Mouse (Mus musculus): ENCODE results near the gene Cfap36. TPM values are rescaled to one million over a fixed set of nuclear protein-coding genes. Genes with fewer than 3 reads are reported as not detected.

Gene Cfap36
- 17.6 TPM for polyA plus RNA-seq (2012; fragmentation: generic; extraction: Trizol)

DNA sequence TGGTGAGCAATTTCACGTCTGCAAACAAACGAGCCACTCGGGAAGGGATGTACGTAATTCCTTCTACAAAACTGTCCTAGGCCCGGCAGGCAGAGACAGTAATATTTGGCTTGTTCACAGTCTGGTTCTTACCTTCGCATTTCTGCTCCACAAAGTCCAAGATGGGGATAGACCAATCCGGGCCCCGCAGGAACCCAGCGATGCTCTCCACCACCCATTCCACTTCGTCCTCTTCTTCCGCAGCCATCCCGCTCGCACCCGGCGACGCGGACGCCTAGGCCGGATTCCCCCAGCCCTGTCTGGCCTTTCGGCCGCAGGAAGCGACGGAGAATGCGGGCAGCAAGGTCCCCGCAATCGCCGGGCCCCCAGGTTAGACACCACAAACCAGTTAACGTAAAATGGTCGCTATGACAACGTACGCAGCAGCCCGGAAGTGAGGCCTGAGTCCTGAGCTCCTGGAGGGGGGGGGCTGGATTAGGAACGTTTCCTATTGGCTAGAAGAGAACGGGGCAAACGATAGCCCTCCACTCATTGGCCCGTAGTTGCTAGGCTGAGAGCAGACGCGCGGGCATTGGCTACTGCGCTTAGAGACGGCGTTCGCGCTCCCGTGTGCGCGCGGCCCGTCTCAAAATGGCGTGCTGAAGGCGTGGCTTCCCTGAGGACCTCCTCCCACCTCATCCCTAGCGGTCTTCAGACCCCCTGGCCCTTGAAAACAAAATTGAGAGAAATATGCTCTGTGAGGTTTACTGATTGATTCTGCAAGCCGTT, at the start of gene Cfap36:
TSS of gene Cfap36 (minus strand) at position 527 of the 768 bp plus-strand sequence.
- Histone ChIP-seq H3K36me3 (ENCODE audit: control insufficient read depth, insufficient read depth) (no peaks in the 10 kb centered on the region), H3K4me3 (peak within 1 kb of the TSS; percentile 67), H3ac (ENCODE audit: control insufficient read depth, insufficient read length) (no peak within 1 kb of the TSS), H3K4me2 (ENCODE audit: low read depth) (peak within 1 kb of the TSS; percentile 96), H3K79me2 (ENCODE audit: control insufficient read depth, insufficient read depth) (peaks cover 8% of the 10 kb centered on the region), H3K27me3 (ENCODE audit: control insufficient read depth, insufficient read depth, insufficient read length) (no peaks in the 10 kb centered on the region)
- TF ChIP-seq TCF12 (IDR thresholded peaks at IDR 0.05; ENCODE audit: insufficient read depth, poor library complexity, severe bottlenecking): no peak
- no peak for TF ChIP-seq TCF3 (IDR thresholded peaks at IDR 0.05; ENCODE audit: insufficient read length, low read depth)
- TF ChIP-seq POLR2A (IDR thresholded peaks at IDR 0.05; ENCODE audit: insufficient read length, low read depth): peak; percentile 46
- TF ChIP-seq POLR2AphosphoS2 (IDR thresholded peaks at IDR 0.05; ENCODE audit: insufficient read length, low read depth): peak; percentile 43

DNA sequence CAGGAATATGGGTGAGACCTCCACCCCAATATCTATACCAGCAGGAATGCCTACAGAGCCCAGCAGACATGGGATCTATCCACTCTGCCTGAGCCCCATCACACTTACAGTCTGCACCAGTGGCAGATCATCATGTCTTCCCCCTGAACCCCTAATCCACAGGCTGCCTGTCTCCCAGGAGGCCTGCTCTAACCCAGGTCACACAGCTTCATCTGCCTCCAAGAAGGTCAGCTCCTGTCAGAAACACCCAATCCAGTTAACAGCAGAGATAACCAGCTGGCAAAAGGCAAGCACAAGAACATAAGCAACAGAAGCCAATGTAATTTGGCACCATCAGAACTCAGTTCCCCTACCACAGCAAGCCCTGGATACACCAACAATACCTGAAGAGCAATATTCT, 40.1 kb upstream of the Cfap36 start:
- H3K27me3 ChIP-seq (ENCODE audit: control insufficient read depth, insufficient read depth, insufficient read length): no peaks in the 10 kb centered on the region
- no peak overlapping the region for H3K4me3 ChIP-seq
- H3K36me3 ChIP-seq (ENCODE audit: control insufficient read depth, insufficient read depth): no peaks in the 10 kb centered on the region
- TF ChIP-seq MYOD1 (IDR thresholded peaks at IDR 0.05; ENCODE audit: control insufficient read depth in 1 of 3, insufficient read length in 2 of 3, low read depth in 2 of 3): no peak
- no peak for TF ChIP-seq MYOG (IDR thresholded peaks at IDR 0.05; ENCODE audit: control insufficient read depth in 1 of 3, insufficient read depth in 1 of 3, insufficient read length in 2 of 3, low read depth in 2 of 3)
- no peak for TF ChIP-seq TCF12 (IDR thresholded peaks at IDR 0.05; ENCODE audit: insufficient read depth, poor library complexity, severe bottlenecking)
- TF ChIP-seq POLR2A (IDR thresholded peaks at IDR 0.05; ENCODE audit: insufficient read length, low read depth): no peak
- no peak for TF ChIP-seq E2F4 (IDR thresholded peaks at IDR 0.05; ENCODE audit: insufficient read depth)
- TF ChIP-seq CEBPB (IDR thresholded peaks at IDR 0.05; ENCODE audit: insufficient read depth, poor library complexity, severe bottlenecking): no peak
- TF ChIP-seq MAX (IDR thresholded peaks at IDR 0.05; ENCODE audit: low read depth): no peak
- TF ChIP-seq SRF (IDR thresholded peaks at IDR 0.05; ENCODE audit: control insufficient read depth, insufficient read length, low read depth): no peak
- TF ChIP-seq TCF3 (IDR thresholded peaks at IDR 0.05; ENCODE audit: insufficient read length, low read depth): no peak
- TF ChIP-seq POLR2AphosphoS2 (IDR thresholded peaks at IDR 0.05; ENCODE audit: insufficient read length, low read depth): no peak
- no peak for TF ChIP-seq REST (IDR thresholded peaks at IDR 0.05; ENCODE audit: insufficient read depth, insufficient read length)
- TF ChIP-seq USF1 (IDR thresholded peaks at IDR 0.05; ENCODE audit: low read depth): no peak
- H3K4me2 ChIP-seq (ENCODE audit: low read depth): no peak overlapping the region
- H3ac ChIP-seq (ENCODE audit: control insufficient read depth, insufficient read length): no peak overlapping the region
- H3K79me2 ChIP-seq (ENCODE audit: control insufficient read depth, insufficient read depth): no peaks in the 10 kb centered on the region

DNA sequence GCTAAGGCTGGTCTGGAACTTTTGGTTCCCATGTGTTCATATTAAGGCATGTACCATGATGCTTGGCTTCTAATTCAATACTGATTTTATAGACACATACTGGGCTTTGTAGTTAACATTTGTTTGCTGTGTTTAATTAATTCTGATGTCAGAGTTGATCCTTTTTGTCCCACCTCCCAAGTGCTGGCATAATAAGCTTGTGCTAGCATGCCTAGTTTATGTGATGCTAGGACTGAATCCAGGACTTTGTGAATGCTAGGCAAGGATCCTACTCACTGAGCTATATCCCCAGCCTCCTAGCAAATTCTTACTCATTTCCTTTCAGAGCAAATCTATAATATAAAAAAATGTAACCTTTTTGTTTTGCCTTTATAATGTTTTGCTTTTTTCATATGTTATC, 38.8 kb upstream of the Cfap36 start:
- no peaks in the 10 kb centered on the region for H3K79me2 ChIP-seq (ENCODE audit: control insufficient read depth, insufficient read depth)
- H3ac ChIP-seq (ENCODE audit: control insufficient read depth, insufficient read length): no peak overlapping the region
- TF ChIP-seq TCF12 (IDR thresholded peaks at IDR 0.05; ENCODE audit: insufficient read depth, poor library complexity, severe bottlenecking) (no peak), CEBPB (IDR thresholded peaks at IDR 0.05; ENCODE audit: insufficient read depth, poor library complexity, severe bottlenecking) (no peak), TCF3 (IDR thresholded peaks at IDR 0.05; ENCODE audit: insufficient read length, low read depth) (no peak), MYOD1 (IDR thresholded peaks at IDR 0.05; ENCODE audit: control insufficient read depth in 1 of 3, insufficient read length in 2 of 3, low read depth in 2 of 3) (no peak), MYOG (IDR thresholded peaks at IDR 0.05; ENCODE audit: control insufficient read depth in 1 of 3, insufficient read depth in 1 of 3, insufficient read length in 2 of 3, low read depth in 2 of 3) (no peak), SRF (IDR thresholded peaks at IDR 0.05; ENCODE audit: control insufficient read depth, insufficient read length, low read depth) (no peak), REST (IDR thresholded peaks at IDR 0.05; ENCODE audit: insufficient read depth, insufficient read length) (no peak), POLR2A (IDR thresholded peaks at IDR 0.05; ENCODE audit: insufficient read length, low read depth) (no peak), E2F4 (IDR thresholded peaks at IDR 0.05; ENCODE audit: insufficient read depth) (no peak), MAX (IDR thresholded peaks at IDR 0.05; ENCODE audit: low read depth) (no peak), USF1 (IDR thresholded peaks at IDR 0.05; ENCODE audit: low read depth) (no peak), POLR2AphosphoS2 (IDR thresholded peaks at IDR 0.05; ENCODE audit: insufficient read length, low read depth) (no peak)
- no peak overlapping the region for H3K4me2 ChIP-seq (ENCODE audit: low read depth)
- no peak overlapping the region for H3K4me3 ChIP-seq
- H3K27me3 ChIP-seq (ENCODE audit: control insufficient read depth, insufficient read depth, insufficient read length): no peaks in the 10 kb centered on the region
- H3K36me3 ChIP-seq (ENCODE audit: control insufficient read depth, insufficient read depth): no peaks in the 10 kb centered on the region

DNA sequence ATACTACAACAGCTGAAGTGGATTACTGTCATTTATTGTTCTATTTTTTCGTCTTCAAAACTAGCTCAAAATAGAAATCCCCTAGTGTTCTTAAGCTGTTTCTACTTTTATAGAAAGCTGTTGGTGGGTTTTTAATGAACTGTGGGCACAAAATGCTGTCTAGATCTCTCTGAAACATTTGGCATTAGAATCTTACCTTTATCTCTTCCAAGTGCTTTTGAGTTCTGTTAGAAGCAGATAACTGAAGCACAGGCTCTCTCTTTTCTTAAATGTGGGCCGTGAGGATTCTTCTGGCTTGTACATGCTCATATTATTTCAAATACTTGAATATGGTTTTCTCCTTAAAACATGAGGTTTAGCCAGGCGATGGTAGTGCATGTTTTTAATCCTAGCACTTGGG, 27.5 kb upstream of the Cfap36 start:
- no peak overlapping the region for H3K4me3 ChIP-seq
- no peaks in the 10 kb centered on the region for H3K27me3 ChIP-seq (ENCODE audit: control insufficient read depth, insufficient read depth, insufficient read length)
- no peaks in the 10 kb centered on the region for H3K79me2 ChIP-seq (ENCODE audit: control insufficient read depth, insufficient read depth)
- TF ChIP-seq E2F4 (IDR thresholded peaks at IDR 0.05; ENCODE audit: insufficient read depth) (no peak), MAX (IDR thresholded peaks at IDR 0.05; ENCODE audit: low read depth) (no peak), USF1 (IDR thresholded peaks at IDR 0.05; ENCODE audit: low read depth) (no peak), MYOG (IDR thresholded peaks at IDR 0.05; ENCODE audit: control insufficient read depth in 1 of 3, insufficient read depth in 1 of 3, insufficient read length in 2 of 3, low read depth in 2 of 3) (no peak), POLR2AphosphoS2 (IDR thresholded peaks at IDR 0.05; ENCODE audit: insufficient read length, low read depth) (no peak), REST (IDR thresholded peaks at IDR 0.05; ENCODE audit: insufficient read depth, insufficient read length) (no peak), MYOD1 (IDR thresholded peaks at IDR 0.05; ENCODE audit: control insufficient read depth in 1 of 3, insufficient read length in 2 of 3, low read depth in 2 of 3) (no peak), TCF3 (IDR thresholded peaks at IDR 0.05; ENCODE audit: insufficient read length, low read depth) (no peak), CEBPB (IDR thresholded peaks at IDR 0.05; ENCODE audit: insufficient read depth, poor library complexity, severe bottlenecking) (no peak), SRF (IDR thresholded peaks at IDR 0.05; ENCODE audit: control insufficient read depth, insufficient read length, low read depth) (no peak), POLR2A (IDR thresholded peaks at IDR 0.05; ENCODE audit: insufficient read length, low read depth) (no peak), TCF12 (IDR thresholded peaks at IDR 0.05; ENCODE audit: insufficient read depth, poor library complexity, severe bottlenecking) (no peak)
- no peak overlapping the region for H3ac ChIP-seq (ENCODE audit: control insufficient read depth, insufficient read length)
- H3K4me2 ChIP-seq (ENCODE audit: low read depth): no peak overlapping the region
- no peaks in the 10 kb centered on the region for H3K36me3 ChIP-seq (ENCODE audit: control insufficient read depth, insufficient read depth)
